Mouse (Mus musculus): ENCODE measurements around the gene Chuk. TPM values are rescaled to one million over a fixed set of nuclear protein-coding genes. Genes with fewer than 3 reads are reported as not detected.
A peak's percentile ranks its signal among the peaks of the same experiment; 100 is the strongest.
"Not testable (repeated sequence)": the region's sequence is repeated elsewhere in the genome, so short reads cannot be mapped to it uniquely, and the experiment has no call there.

The Chuk gene
- polyA plus RNA-seq, 1 experiment from 2014 or later = 40.1 TPM

- Histone ChIP-seq H3K36me3 (ENCODE audit: control insufficient read depth, insufficient read depth, low read length) (peaks cover 15% of the 10 kb centered on the region), H3K4me3 (ENCODE audit: low read length) (peak overlapping the region; percentile 81), H3K4me2 (ENCODE audit: low read depth, low read length) (peak overlapping the region; percentile 60), H3K9me3 (ENCODE audit: control insufficient read depth, low read length) (no peaks in the 10 kb centered on the region), H3K4me1 (replicated peaks; ENCODE audit: control insufficient read depth, insufficient read depth, low read length) (peaks cover 6% of the 10 kb centered on the region), H3K9ac (ENCODE audit: low read length) (peak overlapping the region; percentile 43), H3K27me3 (ENCODE audit: control insufficient read depth, insufficient read depth, low read depth, low read length) (no peaks in the 10 kb centered on the region), H3K27ac (ENCODE audit: low read length) (no peak overlapping the region)
- no peak for ATAC-seq (ENCODE audit: low read depth)
- 30% methylated on average over 7 of the region's 7 CpGs for WGBS
These were observed 28.7 kb upstream of the Chuk start for GRCm38 (mm10) chr19:44135960-44136485.

GRCm38 (mm10) chr19:44135072-44135959 is 28.0 kb upstream of the Chuk start, which contains the start of gene Cwf19l1:
Gene Cwf19l1, minus strand, starts transcription at chr19:44135876.
- no peaks in the 10 kb centered on the region for H3K27me3 ChIP-seq (ENCODE audit: control insufficient read depth, insufficient read depth, low read depth, low read length)
- peak within 1 kb of the TSS; percentile 64 for H3K4me2 ChIP-seq (ENCODE audit: low read depth, low read length)
- H3K36me3 ChIP-seq (ENCODE audit: control insufficient read depth, insufficient read depth, low read length) = peaks cover 11% of the 10 kb centered on the region
- peak within 1 kb of the TSS; percentile 79 for H3K9ac ChIP-seq (ENCODE audit: low read length)
- WGBS = under 1% methylated on average over 45 of the region's 45 CpGs
- peak within 1 kb of the TSS; percentile 91 for H3K27ac ChIP-seq (ENCODE audit: low read length)
- H3K9me3 ChIP-seq (ENCODE audit: control insufficient read depth, low read length) = no peaks in the 10 kb centered on the region
- ATAC-seq (ENCODE audit: low read depth) = peak; percentile 94
- peak within 1 kb of the TSS; percentile 81 for H3K4me3 ChIP-seq (ENCODE audit: low read length)
- peaks cover 6% of the 10 kb centered on the region for H3K4me1 ChIP-seq (replicated peaks; ENCODE audit: control insufficient read depth, insufficient read depth, low read length)

DNA sequence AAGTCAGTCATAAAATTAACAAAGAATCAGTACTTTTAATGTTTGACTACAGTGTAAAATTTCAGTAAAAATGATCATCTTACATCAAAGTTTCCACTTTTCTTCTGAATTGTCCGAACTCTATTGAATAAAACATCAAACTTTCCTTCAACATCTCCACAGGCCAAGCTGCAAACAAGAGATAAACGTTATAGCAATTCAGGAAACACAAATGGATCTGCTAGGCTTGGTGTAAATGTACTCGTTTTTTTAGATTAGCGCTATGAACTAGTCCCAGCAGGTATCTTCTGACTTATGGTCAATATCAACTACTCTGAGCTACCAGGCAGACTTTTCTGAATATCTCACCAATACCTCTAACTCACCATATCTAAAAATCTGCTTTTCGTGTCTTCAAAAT is 25.6 kb upstream of the Chuk start:
- Histone ChIP-seq H3K4me3 (ENCODE audit: low read length) (no peak overlapping the region), H3K27ac (ENCODE audit: low read length) (no peak overlapping the region), H3K27me3 (ENCODE audit: control insufficient read depth, insufficient read depth, low read depth, low read length) (no peaks in the 10 kb centered on the region), H3K4me1 (replicated peaks; ENCODE audit: control insufficient read depth, insufficient read depth, low read length) (peaks cover 6% of the 10 kb centered on the region), H3K4me2 (ENCODE audit: low read depth, low read length) (no peak overlapping the region), H3K9ac (ENCODE audit: low read length) (no peak overlapping the region), H3K36me3 (ENCODE audit: control insufficient read depth, insufficient read depth, low read length) (peaks cover 12% of the 10 kb centered on the region; the same call in 1 of the 2 replicates), H3K9me3 (ENCODE audit: control insufficient read depth, low read length) (no peaks in the 10 kb centered on the region)
- no peak for ATAC-seq (ENCODE audit: low read depth)
- 89% methylated on average over 5 of the region's 5 CpGs for WGBS

- no peak overlapping the region for H3K4me2 ChIP-seq (ENCODE audit: low read depth, low read length)
- peaks cover 28% of the 10 kb centered on the region; the same call in 1 of the 2 replicates for H3K36me3 ChIP-seq (ENCODE audit: control insufficient read depth, insufficient read depth, low read length)
- H3K9ac ChIP-seq (ENCODE audit: low read length) = no peak overlapping the region
- WGBS = 65% methylated on average over 2 of the region's 2 CpGs
- H3K4me1 ChIP-seq (replicated peaks; ENCODE audit: control insufficient read depth, insufficient read depth, low read length) = no peaks in the 10 kb centered on the region
- H3K4me3 ChIP-seq (ENCODE audit: low read length) = no peak overlapping the region
- H3K27ac ChIP-seq (ENCODE audit: low read length) = no peak overlapping the region
- ATAC-seq (ENCODE audit: low read depth) = no peak
- no peaks in the 10 kb centered on the region for H3K9me3 ChIP-seq (ENCODE audit: control insufficient read depth, low read length)
- H3K27me3 ChIP-seq (ENCODE audit: control insufficient read depth, insufficient read depth, low read depth, low read length) = no peaks in the 10 kb centered on the region
These were observed 21.3 kb upstream of the Chuk start for GRCm38 (mm10) chr19:44128560-44128959.

DNA sequence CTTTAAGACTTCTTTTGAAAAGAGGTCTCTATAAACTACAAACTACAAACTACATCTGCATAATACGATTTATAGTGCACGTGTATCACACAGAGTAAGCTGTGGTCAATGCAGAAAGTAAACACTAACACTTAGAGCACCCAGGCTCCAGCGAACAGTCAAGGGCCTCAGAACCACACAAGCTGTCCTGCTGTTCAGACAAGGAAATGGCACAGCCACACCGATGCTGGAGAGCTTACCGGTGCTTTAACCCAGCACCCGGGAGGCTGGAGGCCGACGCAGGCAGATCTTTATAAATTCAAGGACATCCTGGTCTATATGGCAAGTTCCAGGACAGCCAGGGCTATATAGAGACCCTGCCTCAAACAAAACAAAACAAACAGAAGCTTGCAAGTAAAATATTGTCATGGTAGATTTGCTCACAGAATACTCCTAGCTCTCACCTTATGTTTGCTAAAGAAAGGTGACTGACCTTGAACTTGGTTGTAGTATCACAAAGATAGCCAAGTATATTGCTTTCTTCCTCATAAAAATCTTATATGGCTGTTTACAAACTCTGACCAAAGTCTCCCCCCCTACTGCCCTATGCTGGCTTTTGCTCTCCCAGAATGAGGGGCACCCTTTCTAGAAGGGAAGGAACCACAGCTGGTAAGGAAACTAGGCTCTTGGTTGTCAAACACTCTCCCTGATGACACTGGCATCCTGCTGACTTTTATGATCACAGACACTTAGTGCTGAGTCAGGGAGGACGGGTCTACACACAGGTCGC is 20.6 kb upstream of the Chuk start:
- Histone ChIP-seq H3K4me2 (ENCODE audit: low read depth, low read length) (no peak overlapping the region), H3K9me3 (ENCODE audit: control insufficient read depth, low read length) (no peaks in the 10 kb centered on the region), H3K4me3 (ENCODE audit: low read length) (no peak overlapping the region), H3K27me3 (ENCODE audit: control insufficient read depth, insufficient read depth, low read depth, low read length) (no peaks in the 10 kb centered on the region), H3K4me1 (replicated peaks; ENCODE audit: control insufficient read depth, insufficient read depth, low read length) (no peaks in the 10 kb centered on the region), H3K36me3 (ENCODE audit: control insufficient read depth, insufficient read depth, low read length) (peaks cover 33% of the 10 kb centered on the region), H3K9ac (ENCODE audit: low read length) (no peak overlapping the region), H3K27ac (ENCODE audit: low read length) (no peak overlapping the region)
- no peak for ATAC-seq (ENCODE audit: low read depth)
- WGBS = 92% methylated on average over 10 of the region's 10 CpGs

DNA sequence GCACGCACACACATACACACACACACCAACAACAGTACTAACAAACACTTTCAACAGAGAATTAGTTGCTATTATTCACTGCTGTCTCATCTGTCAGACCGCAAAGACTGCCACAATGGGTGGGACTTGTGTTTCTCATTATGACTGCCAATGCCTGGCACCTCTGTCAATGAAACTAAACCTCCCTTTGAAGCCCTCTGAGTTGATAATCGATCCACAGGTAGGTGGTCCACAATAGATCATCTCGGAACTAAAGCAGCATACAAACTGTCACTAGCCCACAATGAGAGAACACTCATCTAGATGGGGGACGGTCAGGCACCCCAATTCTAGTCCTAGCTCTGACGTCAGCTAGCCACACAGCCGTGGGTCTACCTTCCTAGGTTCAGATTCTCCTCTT is 13.9 kb upstream of the Chuk start:
- Histone ChIP-seq H3K4me2 (ENCODE audit: low read depth, low read length) (no peak overlapping the region), H3K4me1 (replicated peaks; ENCODE audit: control insufficient read depth, insufficient read depth, low read length) (no peaks in the 10 kb centered on the region), H3K9ac (ENCODE audit: low read length) (no peak overlapping the region), H3K36me3 (ENCODE audit: control insufficient read depth, insufficient read depth, low read length) (peaks cover 30% of the 10 kb centered on the region), H3K9me3 (ENCODE audit: control insufficient read depth, low read length) (no peaks in the 10 kb centered on the region), H3K4me3 (ENCODE audit: low read length) (no peak overlapping the region), H3K27me3 (ENCODE audit: control insufficient read depth, insufficient read depth, low read depth, low read length) (no peaks in the 10 kb centered on the region), H3K27ac (ENCODE audit: low read length) (no peak overlapping the region)
- no peak for ATAC-seq (ENCODE audit: low read depth)
- WGBS = 93% methylated on average over 7 of the region's 7 CpGs

DNA sequence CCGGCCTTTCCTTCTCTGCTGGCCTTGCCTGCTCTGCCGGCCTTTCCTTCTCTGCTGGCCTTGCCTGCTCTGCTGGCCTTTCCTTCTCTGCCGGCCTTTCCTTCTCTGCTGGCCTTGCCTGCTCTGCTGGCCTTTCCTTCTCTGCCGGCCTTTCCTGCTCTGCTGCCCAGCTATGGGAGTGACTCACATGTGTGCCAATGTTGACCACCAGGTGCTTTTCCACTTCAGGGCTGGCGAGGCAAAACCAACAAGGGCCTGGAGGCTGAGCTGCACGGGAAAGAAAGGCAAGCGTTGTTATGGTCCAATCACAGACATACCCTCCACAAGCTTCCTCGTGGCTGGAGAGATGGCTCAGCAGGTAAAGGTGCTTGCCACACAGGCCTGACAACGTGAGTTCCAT is 13.4 kb upstream of the Chuk start:
- H3K27me3 ChIP-seq (ENCODE audit: control insufficient read depth, insufficient read depth, low read depth, low read length); H3K27ac ChIP-seq (ENCODE audit: low read length); H3K9me3 ChIP-seq (ENCODE audit: control insufficient read depth, low read length); ATAC-seq (ENCODE audit: low read depth); H3K9ac ChIP-seq (ENCODE audit: low read length); H3K4me3 ChIP-seq (ENCODE audit: low read length); H3K4me2 ChIP-seq (ENCODE audit: low read depth, low read length); H3K4me1 ChIP-seq (replicated peaks; ENCODE audit: control insufficient read depth, insufficient read depth, low read length): not testable (repeated sequence)
- peaks cover 30% of the 10 kb centered on the region for H3K36me3 ChIP-seq (ENCODE audit: control insufficient read depth, insufficient read depth, low read length)
- 94% methylated on average over 7 of the region's 9 CpGs for WGBS

DNA sequence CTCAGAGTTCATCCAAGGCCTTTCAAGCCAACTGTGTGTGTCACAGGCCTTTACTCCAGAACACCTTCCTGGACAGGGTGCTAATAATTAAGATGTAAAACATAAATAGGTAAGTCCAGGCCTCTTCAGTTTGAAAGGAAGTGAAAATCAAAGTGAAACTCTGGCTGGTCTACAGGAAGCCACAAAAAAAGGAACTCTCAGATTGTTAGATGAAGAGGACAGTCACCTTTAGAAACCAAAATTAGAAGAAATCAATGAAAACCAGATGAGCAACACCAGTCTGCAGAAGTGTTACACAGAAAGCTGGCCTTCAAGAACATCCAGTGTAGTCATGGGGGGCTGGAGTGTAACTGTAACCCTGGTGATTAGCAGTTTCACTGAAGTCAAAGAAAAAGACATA is 10.5 kb upstream of the Chuk start:
- no peaks in the 10 kb centered on the region for H3K4me1 ChIP-seq (replicated peaks; ENCODE audit: control insufficient read depth, insufficient read depth, low read length)
- no peak overlapping the region for H3K4me2 ChIP-seq (ENCODE audit: low read depth, low read length)
- no peak overlapping the region for H3K9ac ChIP-seq (ENCODE audit: low read length)
- H3K4me3 ChIP-seq (ENCODE audit: low read length) = no peak overlapping the region
- H3K36me3 ChIP-seq (ENCODE audit: control insufficient read depth, insufficient read depth, low read length) = peaks cover 37% of the 10 kb centered on the region
- H3K9me3 ChIP-seq (ENCODE audit: control insufficient read depth, low read length) = no peaks in the 10 kb centered on the region
- H3K27ac ChIP-seq (ENCODE audit: low read length) = no peak overlapping the region
- no peak for ATAC-seq (ENCODE audit: low read depth)
- no peaks in the 10 kb centered on the region for H3K27me3 ChIP-seq (ENCODE audit: control insufficient read depth, insufficient read depth, low read depth, low read length)

- Histone ChIP-seq H3K4me3 (ENCODE audit: low read length) (no peak overlapping the region), H3K27me3 (ENCODE audit: control insufficient read depth, insufficient read depth, low read depth, low read length) (no peaks in the 10 kb centered on the region), H3K4me1 (replicated peaks; ENCODE audit: control insufficient read depth, insufficient read depth, low read length) (peaks cover 4% of the 10 kb centered on the region), H3K9me3 (ENCODE audit: control insufficient read depth, low read length) (no peaks in the 10 kb centered on the region), H3K9ac (ENCODE audit: low read length) (no peak overlapping the region), H3K4me2 (ENCODE audit: low read depth, low read length) (no peak overlapping the region), H3K27ac (ENCODE audit: low read length) (no peak overlapping the region), H3K36me3 (ENCODE audit: control insufficient read depth, insufficient read depth, low read length) (peaks cover 32% of the 10 kb centered on the region)
- 66% methylated on average over 7 of the region's 7 CpGs for WGBS
- ATAC-seq (ENCODE audit: low read depth) = no peak
These were observed 4.4 kb upstream of the Chuk start for GRCm38 (mm10) chr19:44111706-44112105.

Data from lung, embryonic 16.5 days (tissue).